Mouse (Mus musculus): ENCODE results near the gene Dclk1.

The Dclk1 gene

GRCm38 (mm10) chr3:55461685-55462655, 219.8 kb downstream of the Dclk1 start:
- no peak for DNase-seq

- no peak for DNase-seq
These were observed 220.9 kb downstream of the Dclk1 start for GRCm38 (mm10) chr3:55462904-55463668.

DNA sequence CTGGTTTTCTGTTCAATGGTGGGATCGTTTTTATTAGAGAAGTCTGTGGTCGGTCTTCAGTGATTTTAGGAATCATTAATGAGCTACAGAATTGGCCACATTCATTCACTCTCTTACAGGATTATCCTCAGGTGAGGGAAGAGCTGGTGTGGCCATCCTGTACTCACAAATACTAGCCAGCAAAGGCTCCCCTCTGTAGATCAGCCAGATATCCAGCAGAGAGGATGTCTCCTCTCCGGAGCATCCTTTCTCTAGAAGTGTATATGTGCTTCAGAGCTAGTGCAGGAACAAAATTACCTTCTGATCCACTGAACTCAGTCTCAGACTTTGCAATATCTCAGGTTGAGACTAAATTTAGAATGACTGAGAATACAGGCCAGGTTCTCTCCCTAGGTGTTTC, 222.1 kb downstream of the Dclk1 start:
- no peak for DNase-seq

DNA sequence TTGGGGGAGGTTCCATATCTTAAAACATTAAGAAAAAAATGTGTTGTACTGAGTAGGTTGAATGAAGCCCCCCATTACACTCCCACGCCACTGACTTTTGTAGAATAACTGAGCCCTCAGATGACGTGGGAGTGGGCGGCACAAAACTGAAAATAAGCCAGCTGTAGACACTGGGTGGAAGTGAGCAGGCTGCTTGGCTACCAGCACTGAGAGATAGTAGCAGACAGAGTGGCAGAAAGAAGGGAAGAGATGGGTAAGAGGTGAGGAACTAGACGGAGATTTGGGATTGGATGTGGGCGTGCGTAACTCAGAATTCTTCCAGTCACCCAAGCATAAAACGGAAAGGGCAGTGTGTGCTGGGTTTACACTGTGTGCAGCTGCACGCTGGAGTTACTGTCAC, 223.6 kb downstream of the Dclk1 start:
- DNase-seq, result no peak

- DNase-seq, result no peak
These were observed 224.2 kb downstream of the Dclk1 start for GRCm38 (mm10) chr3:55466348-55466747.

DNA sequence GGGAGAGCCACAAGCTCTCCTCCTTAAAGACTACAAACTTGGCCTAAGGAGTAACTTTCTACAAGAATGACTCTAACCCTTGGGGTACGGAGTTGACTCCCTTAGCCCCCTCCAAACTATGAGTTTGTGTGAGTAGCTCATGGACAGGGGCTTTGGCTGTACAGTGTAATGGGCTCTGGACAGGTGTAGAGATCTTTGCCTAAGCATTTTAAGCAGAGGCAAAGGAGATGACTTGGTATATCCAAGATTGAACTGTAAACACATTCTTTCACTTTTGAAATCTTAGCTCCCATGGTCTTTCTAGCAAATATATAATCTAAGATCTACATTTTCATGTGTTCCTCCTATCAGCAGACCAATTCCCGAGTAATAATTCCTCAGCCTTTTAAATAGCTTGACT, 229.9 kb downstream of the Dclk1 start, which contains the start of gene Gm21954:
TSS of gene Gm21954 (minus strand) at position 101 of the 400 bp plus-strand sequence.
- no peak for DNase-seq

DNA sequence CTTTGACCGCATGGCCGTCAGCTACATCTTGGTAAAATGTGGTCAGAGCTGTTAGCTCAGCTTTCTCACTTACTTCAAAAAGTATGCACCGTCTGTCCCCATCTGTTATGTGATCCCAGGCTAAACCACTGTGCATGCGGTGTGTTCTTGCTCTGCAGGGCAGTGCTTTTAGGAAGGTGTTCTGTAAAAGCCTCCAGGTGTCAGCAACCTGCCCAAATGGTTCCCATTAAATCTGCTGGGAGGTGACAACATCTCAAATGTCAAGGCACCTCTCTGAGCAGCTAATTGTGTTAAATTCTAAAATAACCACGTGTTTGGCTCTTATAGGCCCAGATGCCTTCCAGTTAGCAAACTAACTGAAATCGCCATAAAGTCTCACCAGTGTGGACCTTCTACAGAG, 231.0 kb downstream of the Dclk1 start:
- DNase-seq, result no peak

- DNase-seq, result no peak
These were observed 234.5 kb downstream of the Dclk1 start for GRCm38 (mm10) chr3:55476694-55477093.

- DNase-seq, result no peak
These were observed 237.1 kb downstream of the Dclk1 start for GRCm38 (mm10) chr3:55479306-55479705.

DNA sequence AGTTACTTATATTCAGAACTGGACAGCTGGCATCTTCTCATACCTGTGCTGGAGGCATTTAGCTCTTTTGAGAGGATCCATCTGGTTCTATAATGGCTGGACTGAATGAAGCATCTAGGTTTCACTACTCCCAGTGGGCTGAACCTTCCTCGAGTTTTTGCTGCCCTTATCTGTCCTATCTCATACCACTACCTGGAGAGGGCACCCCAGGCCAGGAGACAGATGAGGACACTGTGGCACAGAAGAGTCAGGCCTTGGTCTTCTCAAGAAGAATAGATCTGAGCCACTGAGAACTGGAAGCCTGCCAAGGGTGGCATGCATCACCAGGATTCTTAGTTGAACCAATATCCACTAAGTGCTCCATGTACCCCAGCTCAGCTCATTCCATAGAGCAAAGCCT, 239.0 kb downstream of the Dclk1 start:
- no peak for DNase-seq

GRCm38 (mm10) chr3:55483328-55483727, 241.2 kb downstream of the Dclk1 start:
- no peak for DNase-seq

DNA sequence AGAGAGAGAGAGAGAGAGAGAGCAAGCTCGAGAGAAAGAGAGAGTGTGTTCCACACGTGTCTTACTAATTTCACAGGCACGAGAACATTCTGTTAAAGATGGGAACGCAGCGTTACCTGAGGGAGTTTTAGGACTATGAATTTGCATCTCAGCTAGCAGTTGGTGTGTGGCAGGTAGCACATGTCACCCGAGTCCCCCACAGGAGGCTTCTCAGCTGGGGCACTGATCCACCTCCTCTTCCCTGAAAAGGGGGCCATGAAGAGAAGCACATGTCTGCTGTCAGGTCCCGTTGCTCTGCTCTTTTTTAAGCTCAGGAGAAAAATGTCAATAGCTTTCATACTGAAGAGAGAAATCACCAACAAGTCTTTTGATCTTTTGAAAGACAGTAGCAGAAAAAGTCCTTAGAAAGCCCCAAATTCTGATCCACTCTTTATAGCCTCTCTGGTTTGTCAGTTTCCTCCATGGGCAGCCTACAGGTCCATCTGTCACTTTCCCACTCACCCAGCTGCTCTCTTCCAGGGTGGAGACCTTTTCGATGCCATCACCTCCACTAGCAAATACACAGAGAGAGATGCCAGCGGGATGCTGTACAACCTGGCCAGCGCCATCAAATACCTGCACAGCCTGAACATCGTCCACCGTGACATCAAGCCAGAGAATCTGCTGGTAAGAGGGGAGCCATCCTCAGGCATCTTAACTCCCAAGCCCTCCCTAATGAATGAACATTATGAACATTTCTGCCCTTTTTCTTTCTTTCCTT, 247.2 kb downstream of the Dclk1 start:
- DNase-seq, result no peak

DNA sequence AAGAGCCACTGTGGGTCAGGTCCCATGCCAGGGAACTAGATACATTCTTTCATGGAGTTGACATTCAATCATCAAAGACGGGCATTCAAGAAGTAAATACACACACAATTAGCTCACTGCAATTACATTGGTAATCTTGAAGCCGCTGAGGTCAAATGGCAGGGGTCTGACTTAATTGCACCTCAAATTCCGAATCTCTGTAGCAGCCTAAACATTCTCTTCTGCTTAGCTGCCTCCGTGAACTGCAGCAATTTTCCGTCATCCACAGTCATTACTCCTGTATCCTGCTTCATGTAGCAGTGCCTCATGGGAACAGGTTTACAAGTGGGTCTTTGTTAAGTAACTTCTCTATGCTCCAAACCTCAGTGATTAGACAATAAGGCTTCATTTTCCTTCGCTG, 249.9 kb downstream of the Dclk1 start:
- DNase-seq, result no peak

DNA sequence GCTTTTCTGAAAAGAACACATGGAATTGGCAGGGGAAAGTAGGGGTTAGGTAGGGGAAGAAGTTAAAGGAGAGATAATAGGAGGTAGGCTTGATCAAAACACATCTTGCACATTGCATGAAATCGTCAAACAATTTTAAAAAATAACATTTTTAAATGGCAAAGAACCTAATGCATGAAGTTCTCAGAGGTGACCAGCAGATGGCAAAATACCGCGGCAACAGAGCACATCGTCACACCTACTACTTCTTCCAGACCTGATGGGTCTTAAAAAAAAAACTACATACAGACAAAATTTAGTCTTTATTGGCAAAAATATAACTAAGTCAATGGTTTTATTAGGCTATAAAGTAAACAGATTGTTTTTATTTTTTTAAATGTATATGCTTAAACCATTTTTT, 252.2 kb downstream of the Dclk1 start:
- no peak for DNase-seq

GRCm38 (mm10) chr3:55495231-55495630, 253.1 kb downstream of the Dclk1 start:
- DNase-seq, result no peak

GRCm38 (mm10) chr3:55495866-55496265, 253.7 kb downstream of the Dclk1 start:
- DNase-seq, result no peak

DNA sequence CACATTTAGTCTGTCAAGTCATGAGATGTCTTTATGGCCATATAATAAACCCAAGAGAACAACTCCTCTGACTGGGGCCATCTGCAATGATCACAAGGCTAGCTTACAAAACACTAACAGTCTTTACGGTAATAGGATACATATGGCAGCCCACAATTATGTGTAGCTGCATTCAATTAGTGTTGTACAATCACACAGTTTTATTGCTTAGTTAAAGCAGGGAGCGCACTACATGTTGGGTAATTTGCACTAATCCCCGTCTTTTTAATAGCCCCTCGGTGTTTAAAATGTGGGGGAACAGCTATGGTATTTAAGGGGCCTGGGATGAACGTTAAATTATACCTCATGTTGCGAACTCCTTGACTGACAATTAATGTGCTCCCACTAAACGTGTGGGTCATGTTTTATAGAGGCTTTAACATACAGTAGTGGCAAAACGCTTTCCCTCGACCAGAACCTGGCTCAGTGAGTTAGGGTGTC, 254.3 kb downstream of the Dclk1 start:
- DNase-seq, result no peak

DNA sequence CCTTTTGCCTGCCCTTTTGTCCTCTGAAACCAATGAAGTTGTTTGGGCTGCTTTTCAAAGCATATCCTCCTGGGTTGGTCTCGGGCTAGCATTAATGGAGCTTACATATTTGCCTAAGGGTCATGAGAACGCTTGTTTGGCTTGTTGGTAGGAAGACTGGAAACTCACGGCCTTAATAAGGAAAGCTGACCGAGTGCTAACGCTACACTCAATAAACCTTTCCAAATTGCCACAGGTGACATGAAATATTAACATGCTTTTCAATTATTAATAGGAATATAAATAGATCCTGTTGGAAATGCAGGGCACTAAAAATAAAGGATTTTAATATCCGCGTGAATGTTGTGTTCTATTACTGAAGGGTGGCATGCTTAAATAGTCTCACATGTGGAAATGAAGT, 257.1 kb downstream of the Dclk1 start:
- DNase-seq, result no peak

DNA sequence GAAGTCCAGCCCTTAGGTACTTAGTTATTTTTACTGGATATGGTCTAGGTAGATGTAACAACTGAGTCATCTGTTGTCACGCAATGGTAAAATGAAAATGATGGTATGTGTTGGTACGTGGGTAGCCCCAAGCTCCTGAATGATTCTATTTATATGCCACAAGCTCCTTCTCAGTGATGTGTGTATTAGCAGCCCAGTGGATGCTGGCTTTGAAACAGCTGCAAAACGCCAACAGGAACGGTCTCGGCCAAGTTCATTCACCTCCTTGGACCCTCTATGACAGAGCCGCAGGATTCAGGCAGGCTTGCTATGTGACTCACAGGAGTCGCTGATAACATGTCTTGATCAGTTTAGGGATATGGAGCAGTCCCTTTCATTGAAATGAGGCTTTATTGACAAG, 268.0 kb downstream of the Dclk1 start:
- no peak for DNase-seq

GRCm38 (mm10) chr3:55511658-55512057, 269.5 kb downstream of the Dclk1 start:
- no peak for DNase-seq

DNA sequence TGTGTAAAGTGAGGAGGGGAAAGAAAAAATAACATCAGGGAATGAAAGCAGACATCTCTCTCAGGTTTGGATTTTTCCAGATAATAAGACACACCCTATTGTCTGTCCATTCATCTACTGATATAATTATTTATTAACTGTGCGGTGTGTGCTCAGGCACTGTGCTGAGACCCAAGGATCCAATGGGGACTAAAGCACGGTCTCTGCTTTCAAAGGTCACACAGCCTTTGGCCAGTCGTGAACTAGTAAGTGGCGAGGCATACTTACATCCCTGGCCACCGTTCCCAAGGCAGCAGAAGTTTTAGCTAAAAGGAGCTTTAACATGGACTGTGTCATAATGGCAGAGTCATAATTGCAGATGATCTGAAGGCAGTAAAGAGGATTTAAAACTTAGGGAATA, 273.8 kb downstream of the Dclk1 start:
- no peak for DNase-seq

- DNase-seq, result no peak
These were observed 275.4 kb downstream of the Dclk1 start for GRCm38 (mm10) chr3:55517454-55518014.

Data from thymus, adult 18-20 months (tissue).